Mouse (Mus musculus) MEL (cell line): ENCODE data around the gene 1700020N01Rik. TPM values are rescaled to one million over a fixed set of nuclear protein-coding genes. Genes with fewer than 3 reads are reported as not detected.

ENCODE experiments used
- DNase-seq: peaks from one replicate; pipeline ENCODE4 v3.0.0; 2011; ENCODE audit warnings: low read depth, low spot score
- H3K27ac ChIP-seq: 2 replicates; pipeline ENCODE4 v1.5.1; 2012; ENCODE audit warnings: low read depth, mild to moderate bottlenecking, control low read depth, low read length, moderate library complexity; ENCODE audit not compliant: control insufficient read depth
- H3K27me3 ChIP-seq, 2 experiments: fragments of 150-350 bp in 1 of 2; sonication (generic) in 1 of 2; 2 replicates each; pipeline ENCODE4 v1.6.1; 2012; ENCODE audit warnings: low read length in 2 of 2, mild to moderate bottlenecking in 2 of 2, improper control_type of control experiment in 1 of 2, moderate library complexity in 1 of 2; ENCODE audit not compliant: insufficient read depth in 2 of 2, control insufficient read depth in 1 of 2
- H3K36me3 ChIP-seq, 2 experiments: 2 replicates each; pipeline ENCODE4 v1.6.1; 2012 to 2014; ENCODE audit warnings: low read length in 2 of 2, improper control_type of control experiment in 1 of 2, inconsistent platforms in 1 of 2, mild to moderate bottlenecking in 1 of 2; ENCODE audit not compliant: insufficient read depth in 2 of 2, control insufficient read depth in 1 of 2
- H3K4me1 ChIP-seq, 2 experiments: fragments of 150-350 bp in 1 of 2; sonication (generic) in 1 of 2; 2 replicates each; pipeline ENCODE4 v1.6.1; 2012; ENCODE audit warnings: low read length in 2 of 2, improper control_type of control experiment in 1 of 2, mild to moderate bottlenecking in 1 of 2; ENCODE audit not compliant: insufficient read depth in 2 of 2, control insufficient read depth in 1 of 2
- H3K4me3 ChIP-seq, 2 experiments: fragments of 150-350 bp in 1 of 2; sonication (generic) in 1 of 2; 2 replicates each; pipeline ENCODE4 v1.5.1; 2012; ENCODE audit warnings: low read depth in 2 of 2, low read length in 2 of 2, mild to moderate bottlenecking in 2 of 2, moderate library complexity in 2 of 2, control low read depth in 1 of 2, improper control_type of control experiment in 1 of 2; ENCODE audit not compliant: control insufficient read depth in 1 of 2, insufficient read depth in 1 of 2
- H3K79me2 ChIP-seq: 2 replicates; pipeline ENCODE4 v1.6.1; 2012; ENCODE audit warnings: mild to moderate bottlenecking, low read length, moderate library complexity; ENCODE audit not compliant: control insufficient read depth, poor library complexity, insufficient read depth
- H3K9ac ChIP-seq: 2 replicates; pipeline ENCODE4 v1.6.1; 2012; ENCODE audit warnings: low read depth, mild to moderate bottlenecking, control low read depth, low read length, moderate library complexity; ENCODE audit not compliant: control insufficient read depth, poor library complexity, severe bottlenecking
- H3K9me3 ChIP-seq: fragments of 150-350 bp; sonication (generic); replicated peaks from 2 replicates; pipeline ENCODE4 v1.6.1; 2012; ENCODE audit warnings: mild to moderate bottlenecking, low read length, improper control_type of control experiment, moderate library complexity; ENCODE audit not compliant: insufficient read depth
- CHD1 ChIP-seq: IDR thresholded peaks from 2 replicates; pipeline ENCODE4 v1.6.1; 2012; ENCODE audit warnings: low read depth, mild to moderate bottlenecking, inconsistent platforms, low read length, improper control_type of control experiment
- CHD2 ChIP-seq: IDR thresholded peaks from 2 replicates; pipeline ENCODE4 v1.6.1; 2011; ENCODE audit warnings: low read length, improper control_type of control experiment
- E2F4 ChIP-seq: IDR thresholded peaks from 2 replicates; pipeline ENCODE4 v1.6.1; 2011; ENCODE audit warnings: low read depth, low read length, improper control_type of control experiment, borderline replicate concordance
- GABPA ChIP-seq: IDR thresholded peaks from 2 replicates; pipeline ENCODE4 v1.6.1; 2012; ENCODE audit warnings: low read depth, mild to moderate bottlenecking, inconsistent platforms, low read length, improper control_type of control experiment, moderate library complexity
- GATA1 ChIP-seq: IDR thresholded peaks from 2 replicates; pipeline ENCODE4 v1.6.1; 2011; ENCODE audit warnings: low read depth, low read length, improper control_type of control experiment
- KAT2A ChIP-seq: conservative IDR thresholded peaks from 2 replicates; pipeline ENCODE4 v1.6.1; 2012; ENCODE audit warnings: low read depth, low read length, improper control_type of control experiment, inconsistent platforms
- MAFK ChIP-seq: IDR thresholded peaks from 2 replicates; pipeline ENCODE4 v1.6.1; 2011; ENCODE audit warnings: low read depth, mild to moderate bottlenecking, low read length, improper control_type of control experiment, borderline replicate concordance
- MAX ChIP-seq: IDR thresholded peaks from 2 replicates; pipeline ENCODE4 v1.6.1; 2011; ENCODE audit warnings: low read length, improper control_type of control experiment
- MAZ ChIP-seq: IDR thresholded peaks from 2 replicates; pipeline ENCODE4 v1.6.1; 2012; ENCODE audit warnings: low read depth, mild to moderate bottlenecking, inconsistent platforms, low read length, improper control_type of control experiment
- MEF2A ChIP-seq: IDR thresholded peaks from 2 replicates; pipeline ENCODE4 v1.6.1; 2014; ENCODE audit warnings: low read depth, mild to moderate bottlenecking, inconsistent platforms, low read length, improper control_type of control experiment; ENCODE audit not compliant: poor library complexity, insufficient replicate concordance, severe bottlenecking; ENCODE audit errors: extremely low read depth
- MXI1 ChIP-seq: IDR thresholded peaks from 2 replicates; pipeline ENCODE4 v1.6.1; 2011; ENCODE audit warnings: mild to moderate bottlenecking, low read depth, low read length, improper control_type of control experiment
- MYC ChIP-seq: IDR thresholded peaks from 2 replicates; pipeline ENCODE4 v1.6.1; 2011; ENCODE audit warnings: low read depth, mild to moderate bottlenecking, low read length, improper control_type of control experiment, moderate library complexity
- POLR2A ChIP-seq, 2 experiments: IDR thresholded peaks; 2 replicates each; pipeline ENCODE4 v1.6.1; 2011 to 2012; ENCODE audit warnings: low read length in 2 of 2, mild to moderate bottlenecking in 2 of 2, control low read depth in 1 of 2, improper control_type of control experiment in 1 of 2, low read depth in 1 of 2, moderate library complexity in 1 of 2; ENCODE audit not compliant: control insufficient read depth in 1 of 2, insufficient read depth in 1 of 2, poor library complexity in 1 of 2
- POLR2AphosphoS5 ChIP-seq: IDR thresholded peaks from 2 replicates; pipeline ENCODE4 v1.6.1; 2012; ENCODE audit warnings: low read depth, borderline replicate concordance, mild to moderate bottlenecking, inconsistent platforms, low read length, moderate library complexity, mixed read lengths
- RAD21 ChIP-seq: IDR thresholded peaks from 2 replicates; pipeline ENCODE4 v1.6.1; 2011; ENCODE audit warnings: mild to moderate bottlenecking, low read depth, low read length, improper control_type of control experiment
- RCOR1 ChIP-seq: IDR thresholded peaks from 2 replicates; pipeline ENCODE4 v1.6.1; 2012; ENCODE audit warnings: low read depth, mild to moderate bottlenecking, inconsistent platforms, low read length, improper control_type of control experiment
- SIN3A ChIP-seq: IDR thresholded peaks from 2 replicates; pipeline ENCODE4 v1.6.1; 2012; ENCODE audit warnings: low read length, improper control_type of control experiment, inconsistent platforms
- SMC3 ChIP-seq: IDR thresholded peaks from 2 replicates; pipeline ENCODE4 v1.6.1; 2011; ENCODE audit warnings: low read depth, low read length, improper control_type of control experiment
- TCF12 ChIP-seq: IDR thresholded peaks from 2 replicates; pipeline ENCODE4 v1.6.1; 2014; ENCODE audit warnings: low read depth, mild to moderate bottlenecking, inconsistent platforms, low read length, improper control_type of control experiment, moderate library complexity
- USF2 ChIP-seq, 2 experiments: IDR thresholded peaks; 2 replicates each; pipeline ENCODE4 v1.6.1; 2011 to 2012; ENCODE audit warnings: improper control_type of control experiment in 2 of 2, low read length in 2 of 2, borderline replicate concordance in 1 of 2, inconsistent platforms in 1 of 2, low read depth in 1 of 2, mild to moderate bottlenecking in 1 of 2; ENCODE audit not compliant: insufficient read depth in 1 of 2
- ZKSCAN1 ChIP-seq: IDR thresholded peaks from 2 replicates; pipeline ENCODE4 v1.6.1; 2012; ENCODE audit warnings: low read depth, mild to moderate bottlenecking, inconsistent platforms, low read length, improper control_type of control experiment, moderate library complexity
- ZMIZ1 ChIP-seq: IDR thresholded peaks from 2 replicates; pipeline ENCODE4 v1.6.1; 2012; ENCODE audit warnings: low read depth, mild to moderate bottlenecking, inconsistent platforms, low read length, improper control_type of control experiment, moderate library complexity
- ZNF384 ChIP-seq: IDR thresholded peaks from 2 replicates; pipeline ENCODE4 v1.6.1; 2012; ENCODE audit warnings: low read depth, mild to moderate bottlenecking, inconsistent platforms, low read length, improper control_type of control experiment
- polyA plus RNA-seq, 2 experiments: library from polyadenylated mRNA; stranded (reverse) in 1 of 2; unstranded in 1 of 2; fragments of >175 nt in 1 of 2; fragments of >200 nt in 1 of 2; gene quantifications; 2 replicates each; pipeline versions ENCODE4 v1.2.1 to v1.2.4; 2012; ENCODE audit warnings: low replicate concordance in 2 of 2, low read depth in 1 of 2; ENCODE audit not compliant: insufficient read length in 2 of 2, insufficient read depth in 1 of 2, missing spikeins in 1 of 2
- total RNA-seq: library from RNA; depleted of rRNA; stranded (reverse); fragments of 300-350 nt; gene quantifications from 2 replicates; pipeline ENCODE4 v1.2.3, GENCODE M21; 2012

Gene 1700020N01Rik
- total and polyA plus RNA-seq, 3 experiments: 0.60 TPM; not detected in 2

DNA sequence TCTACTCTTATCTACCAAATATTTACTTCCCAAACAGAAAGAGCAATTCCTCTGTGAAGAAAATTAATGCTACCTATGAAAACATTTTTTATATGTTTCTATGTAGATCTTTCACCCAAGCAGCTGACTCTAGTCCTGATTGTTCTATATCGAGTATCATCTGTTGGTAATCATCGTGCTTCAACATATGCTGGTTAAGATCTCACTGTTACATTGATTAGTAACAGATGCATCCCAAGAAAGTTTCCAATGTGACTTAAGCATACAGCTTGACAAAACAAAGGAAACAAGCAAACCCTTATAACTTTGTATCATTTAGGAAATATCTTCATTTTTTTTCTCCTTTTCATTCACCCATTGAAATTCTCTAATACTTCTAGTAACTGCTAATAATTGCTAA is 5.9 kb upstream of the 1700020N01Rik start:
- TF ChIP-seq MEF2A (no peak), GATA1 (no peak), MAX (no peak), KAT2A (no peak), TCF12 (no peak), CHD2 (no peak)
- TF ChIP-seq, all 39 proteins: peak for 0

DNA sequence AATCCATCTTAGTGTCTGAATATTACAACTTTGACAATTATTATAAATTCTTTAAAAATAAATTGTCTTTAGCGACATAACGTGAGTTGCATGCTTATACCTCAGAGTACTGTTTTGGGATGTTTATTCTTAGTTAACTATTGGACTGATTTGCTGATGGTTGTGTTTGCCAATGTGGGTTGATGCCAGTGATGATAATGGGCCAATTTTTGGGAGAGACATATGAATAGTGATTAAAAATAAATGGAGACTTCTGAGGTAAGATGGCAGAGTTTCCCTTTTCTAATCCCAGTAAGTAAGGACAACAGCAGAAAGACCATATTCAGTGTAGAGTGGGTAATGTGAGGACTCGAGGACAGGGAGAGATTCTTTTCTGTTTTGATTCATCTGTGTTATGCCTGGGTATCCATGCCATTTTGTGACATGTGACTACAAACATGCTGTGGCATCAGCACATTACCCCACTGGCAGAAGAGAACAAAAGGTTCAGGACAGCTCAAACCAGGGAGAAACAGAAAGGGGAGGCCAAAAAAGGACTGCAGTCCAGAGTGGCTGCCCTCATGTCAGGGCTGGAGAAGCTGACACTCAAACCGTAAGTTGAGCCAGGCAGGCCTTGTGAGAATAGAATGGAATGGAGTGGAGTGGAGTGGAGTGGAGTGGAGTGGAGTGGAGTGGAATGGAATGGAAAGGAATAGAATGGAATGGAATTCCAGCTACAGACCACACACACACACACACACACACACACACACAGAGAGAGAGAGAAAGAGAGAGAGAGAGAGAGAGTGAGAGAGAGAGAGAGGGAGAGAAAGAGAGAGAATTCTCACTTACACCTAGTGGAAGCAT is 4.7 kb upstream of the 1700020N01Rik start:
- Histone ChIP-seq H3K9me3 (no peaks in the 10 kb centered on the region), H3K36me3 (no peaks in the 10 kb centered on the region), H3K4me3 (no peak overlapping the region), H3K27me3 (peaks cover 10 to 22% of the 10 kb centered on the region in 2 experiments), H3K79me2 (no peaks in the 10 kb centered on the region), H3K4me1 (no peaks in the 10 kb centered on the region), H3K27ac (no peak overlapping the region), H3K9ac (no peak overlapping the region)
- DNase-seq: no peak
- TF ChIP-seq GATA1: no peak
- no peak for TF ChIP-seq USF2 (IDR thresholded peaks at IDR 0.05; ENCODE audit: borderline replicate concordance in 1 of 2, insufficient read depth in 1 of 2, low read depth in 1 of 2, low read length in 2 of 2)
- no peak for TF ChIP-seq CHD2
- no peak for TF ChIP-seq SMC3
- TF ChIP-seq E2F4: no peak
- TF ChIP-seq SIN3A: no peak
- no peak for TF ChIP-seq ZNF384
- no peak for TF ChIP-seq TCF12
- TF ChIP-seq MAFK: no peak
- no peak for TF ChIP-seq ZMIZ1
- TF ChIP-seq RCOR1: no peak
- TF ChIP-seq RAD21: no peak
- TF ChIP-seq GABPA: no peak
- TF ChIP-seq POLR2A (IDR thresholded peaks at IDR 0.05; ENCODE audit: control insufficient read depth in 1 of 2, insufficient read depth in 1 of 2, low read depth in 1 of 2, low read length in 2 of 2, poor library complexity in 1 of 2): no peak
- no peak for TF ChIP-seq CHD1
- no peak for TF ChIP-seq MYC
- TF ChIP-seq ZKSCAN1: no peak
- TF ChIP-seq MXI1: no peak
- no peak for TF ChIP-seq MAZ
- no peak for TF ChIP-seq POLR2AphosphoS5

More for the DNA sequence above, 5.9 kb upstream of the 1700020N01Rik start:
- no peak for DNase-seq
- Histone ChIP-seq H3K9ac (no peak overlapping the region), H3K9me3 (no peaks in the 10 kb centered on the region), H3K36me3 (no peaks in the 10 kb centered on the region), H3K4me1 (no peaks in the 10 kb centered on the region), H3K27me3 (peaks cover 10 to 25% of the 10 kb centered on the region in 2 experiments), H3K4me3 (no peak overlapping the region), H3K79me2 (no peaks in the 10 kb centered on the region), H3K27ac (no peak overlapping the region)
